Mouse (Mus musculus) heart, embryonic 15.5 days (tissue): ENCODE measurements at regions not wholly inside any gene's neighbourhood (a gene's known extent, or its start where the extent isn't known, plus 50 kb on each side); places are given as distances from the start of the nearest gene placed in this dataset.
A peak's percentile ranks its signal among the peaks of the same experiment; 100 is the strongest.

Experiments
- ATAC-seq: fragments of 200-750 bp; cut with Nextera tagmentation; replicated peaks from 2 replicates; pipeline ENCODE4 v1.8.0; 2017; ENCODE audit warnings: low read depth, moderate TSS enrichment; ENCODE audit not compliant: insufficient number of reproducible peaks, insufficient read depth, low FRiP score
- H3K27ac ChIP-seq: fragments of 300-500 bp; sonication (generic); 2 replicates; pipeline ENCODE4 v1.5.1; 2015; ENCODE audit warnings: mild to moderate bottlenecking, inconsistent platforms
- H3K27me3 ChIP-seq: fragments of 300-500 bp; sonication (generic); 2 replicates; pipeline ENCODE4 v1.6.1; 2015; ENCODE audit warnings: inconsistent platforms
- H3K36me3 ChIP-seq: fragments of 300-500 bp; sonication (generic); 2 replicates; pipeline ENCODE4 v1.6.1; 2015; ENCODE audit warnings: mild to moderate bottlenecking, inconsistent platforms
- H3K4me1 ChIP-seq: fragments of 300-500 bp; sonication (generic); replicated peaks from 2 replicates; pipeline ENCODE4 v1.6.1; 2015; ENCODE audit warnings: inconsistent platforms
- H3K4me2 ChIP-seq: fragments of 300-500 bp; sonication (generic); 2 replicates; pipeline ENCODE4 v1.6.1; 2015; ENCODE audit warnings: inconsistent platforms, mild to moderate bottlenecking, moderate library complexity
- H3K4me3 ChIP-seq: fragments of 300-500 bp; sonication (generic); 2 replicates; pipeline ENCODE4 v1.5.1; 2015; ENCODE audit warnings: mild to moderate bottlenecking, inconsistent platforms
- H3K9ac ChIP-seq: fragments of 300-500 bp; sonication (generic); 2 replicates; pipeline ENCODE4 v1.6.1; 2015; ENCODE audit warnings: mild to moderate bottlenecking, inconsistent platforms
- H3K9me3 ChIP-seq: fragments of 300-500 bp; sonication (generic); replicated peaks from 2 replicates; pipeline ENCODE4 v1.6.1; 2016; ENCODE audit warnings: inconsistent platforms
- WGBS: fragments of 180-500 bp; shearing (Covaris S2); methylation state at CpG from one replicate; pipeline ENCODE4 v1.1.7; 2015; ENCODE audit warnings: mixed read lengths; 5-methylcytosine and 5-hydroxymethylcytosine counted together

DNA sequence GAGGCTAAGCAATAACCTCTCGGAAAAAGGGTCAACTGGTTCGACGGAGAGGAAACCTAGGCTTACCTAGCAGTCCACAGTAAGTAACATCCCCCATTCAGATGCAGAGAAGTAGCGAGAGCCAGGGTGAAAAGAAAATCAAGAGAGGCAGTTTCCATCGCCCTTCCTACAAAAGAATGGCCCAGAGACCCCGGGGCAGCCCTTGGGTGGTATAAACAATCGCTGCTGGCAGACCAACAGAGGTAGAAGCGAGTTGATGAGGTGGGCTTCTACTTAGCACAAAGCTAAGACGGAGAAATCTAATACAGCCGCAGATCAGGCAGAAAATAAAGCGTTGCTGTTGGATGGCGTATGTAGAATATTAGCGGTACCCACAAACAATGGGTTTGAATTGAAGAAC lies 57.8 kb upstream of the Arl15 start:
- Histone ChIP-seq H3K9ac (no peak overlapping the region), H3K9me3 (no peaks in the 10 kb centered on the region), H3K4me3 (no peak overlapping the region), H3K4me1 (no peaks in the 10 kb centered on the region; the same call in 1 of the 2 replicates), H3K27me3 (no peaks in the 10 kb centered on the region), H3K4me2 (no peak overlapping the region), H3K27ac (no peak overlapping the region), H3K36me3 (no peaks in the 10 kb centered on the region)
- no peak for ATAC-seq
- 84% methylated on average over 13 of the region's 13 CpGs for WGBS

DNA sequence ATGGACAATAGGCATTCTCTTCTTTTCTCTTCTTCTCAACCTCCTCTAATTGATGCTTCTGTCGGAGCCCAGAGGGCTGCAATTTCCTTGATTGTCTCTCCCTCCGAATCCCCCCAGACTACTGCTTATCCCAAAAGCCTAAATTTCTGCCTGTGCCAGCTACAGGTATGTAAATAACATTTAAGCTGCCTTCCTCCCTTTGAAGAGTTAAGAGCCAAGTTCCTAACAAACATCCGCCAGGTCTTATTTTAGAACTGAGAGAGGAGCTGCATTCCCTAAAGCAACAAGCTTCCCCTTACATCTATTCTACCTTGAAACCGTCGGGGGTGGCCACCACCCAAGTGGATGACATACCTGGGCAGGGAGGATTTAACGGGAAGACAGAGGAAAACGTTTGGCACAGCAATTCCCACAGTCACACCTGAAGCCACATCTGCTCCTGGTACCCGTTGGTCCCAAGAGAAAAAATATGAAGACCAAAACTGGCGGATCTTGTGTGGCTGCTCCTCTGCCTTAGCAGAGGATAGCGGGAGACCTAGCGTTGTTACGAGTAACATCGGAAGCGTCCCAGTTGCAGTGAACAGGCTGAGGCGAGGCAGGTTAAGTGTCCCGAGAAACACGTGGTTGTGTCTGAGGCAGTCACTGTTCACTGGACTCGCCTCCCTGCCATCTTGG lies 58.6 kb upstream of the Arl15 start:
- no peaks in the 10 kb centered on the region for H3K36me3 ChIP-seq
- no peak for ATAC-seq

DNA sequence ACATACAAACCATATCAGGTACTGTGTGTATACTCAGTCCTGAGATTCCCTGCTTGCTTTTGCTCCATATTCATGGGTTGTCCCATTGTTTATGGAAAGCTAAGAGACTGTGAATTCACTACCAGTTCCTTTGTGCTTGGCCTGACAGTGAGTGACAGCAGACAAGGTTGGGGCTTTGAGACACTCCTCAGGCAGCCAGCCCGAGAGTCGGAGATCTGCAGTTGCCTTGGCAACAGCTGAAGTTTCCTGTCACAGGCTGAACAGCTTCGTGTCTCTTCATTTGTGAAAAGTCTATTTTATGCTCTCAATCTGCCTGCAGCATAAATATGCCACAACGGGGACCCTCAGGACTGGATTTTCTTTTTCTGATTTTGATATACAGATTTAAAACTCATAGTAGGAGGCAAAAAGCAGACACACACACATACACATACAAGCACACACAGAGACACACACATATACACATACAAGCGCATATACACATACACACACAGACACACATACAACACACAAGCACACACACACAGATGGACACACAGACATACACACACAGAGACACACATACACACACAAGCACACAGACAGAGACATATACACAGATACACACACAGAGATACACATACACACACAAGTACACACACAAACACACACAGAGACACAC lies 60.0 kb upstream of the Arl15 start:
- Histone ChIP-seq H3K36me3 (no peaks in the 10 kb centered on the region), H3K9me3 (no peaks in the 10 kb centered on the region), H3K4me2 (no peak overlapping the region), H3K27ac (peak overlapping the region; percentile 15), H3K27me3 (no peaks in the 10 kb centered on the region), H3K9ac (no peak overlapping the region), H3K4me1 (no peaks in the 10 kb centered on the region; the same call in 1 of the 2 replicates), H3K4me3 (no peak overlapping the region)
- WGBS = 32% methylated on average over 5 of the region's 5 CpGs
- no peak for ATAC-seq

More for the DNA sequence above, 58.6 kb upstream of the Arl15 start:
- Histone ChIP-seq H3K4me3 (no peak overlapping the region), H3K9me3 (no peaks in the 10 kb centered on the region), H3K27ac (no peak overlapping the region), H3K27me3 (no peaks in the 10 kb centered on the region), H3K9ac (no peak overlapping the region), H3K4me1 (no peaks in the 10 kb centered on the region; the same call in 1 of the 2 replicates), H3K4me2 (no peak overlapping the region)
- 59% methylated on average over 18 of the region's 18 CpGs for WGBS

DNA sequence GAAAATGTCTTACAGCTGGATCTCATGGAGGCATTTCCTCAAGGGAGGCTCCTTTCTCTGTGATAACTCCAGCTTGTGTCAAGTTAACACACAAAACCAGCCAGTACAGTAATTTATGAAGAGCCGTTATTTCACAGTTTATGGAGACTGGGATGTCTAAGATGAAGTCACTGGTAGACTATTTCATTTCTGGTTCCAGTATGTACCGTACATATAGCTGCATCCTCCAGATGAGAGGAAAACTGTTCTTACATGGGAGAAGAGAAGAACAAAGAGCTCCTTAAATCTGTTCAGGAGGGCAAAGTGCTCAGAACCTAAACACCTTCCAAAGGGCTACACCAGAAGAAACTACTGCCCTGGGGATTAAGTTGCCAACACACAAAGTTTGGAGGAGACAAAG lies 60.6 kb upstream of the Arl15 start:
- H3K4me3 ChIP-seq = no peak overlapping the region
- no peaks in the 10 kb centered on the region for H3K9me3 ChIP-seq
- ATAC-seq = no peak
- H3K36me3 ChIP-seq = no peaks in the 10 kb centered on the region
- H3K27ac ChIP-seq = peak overlapping the region; percentile 15
- no peaks in the 10 kb centered on the region; the same call in 1 of the 2 replicates for H3K4me1 ChIP-seq
- H3K4me2 ChIP-seq = no peak overlapping the region
- WGBS = 59% methylated on average over 2 of the region's 2 CpGs
- no peak overlapping the region for H3K9ac ChIP-seq
- no peaks in the 10 kb centered on the region for H3K27me3 ChIP-seq

DNA sequence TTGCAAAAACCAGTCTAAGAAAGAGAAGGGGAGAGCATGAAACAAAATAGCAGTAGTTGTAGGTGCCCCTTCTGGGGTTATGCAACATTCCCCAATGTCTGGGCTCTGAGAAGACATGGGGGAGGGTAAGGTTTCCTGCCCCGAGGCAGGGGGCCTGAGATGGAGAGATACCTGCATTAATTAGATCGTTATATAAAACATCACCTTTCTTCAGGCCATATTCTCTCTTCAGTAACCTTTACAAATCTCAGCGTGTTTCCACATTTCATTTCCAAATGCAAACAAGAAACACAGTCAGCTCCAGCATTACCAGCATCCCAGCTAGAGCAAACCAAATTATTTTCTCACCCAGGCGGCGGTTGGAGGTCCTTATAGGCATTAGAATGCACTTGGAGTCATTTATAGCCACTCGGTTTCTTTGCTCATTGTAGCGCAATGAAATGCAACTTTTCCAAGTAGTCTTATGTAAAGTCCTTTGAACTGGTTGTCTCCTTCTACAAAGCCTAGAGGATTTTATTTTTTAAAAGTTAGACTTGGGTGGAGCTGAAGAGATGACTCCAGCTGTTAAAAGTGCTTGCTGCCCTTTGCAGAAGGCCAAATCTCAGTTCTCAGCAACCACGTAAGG lies 63.4 kb upstream of the Arl15 start:
- Histone ChIP-seq H3K4me3 (no peak overlapping the region), H3K4me2 (no peak overlapping the region), H3K27me3 (no peaks in the 10 kb centered on the region), H3K9ac (no peak overlapping the region), H3K4me1 (no peaks in the 10 kb centered on the region; the same call in 1 of the 2 replicates), H3K27ac (0 out of 2 replicates have a peak overlapping the region, but pooled peaks have one; percentile 4), H3K9me3 (no peaks in the 10 kb centered on the region), H3K36me3 (no peaks in the 10 kb centered on the region)
- ATAC-seq = no peak
- WGBS = 47% methylated on average over 8 of the region's 8 CpGs

DNA sequence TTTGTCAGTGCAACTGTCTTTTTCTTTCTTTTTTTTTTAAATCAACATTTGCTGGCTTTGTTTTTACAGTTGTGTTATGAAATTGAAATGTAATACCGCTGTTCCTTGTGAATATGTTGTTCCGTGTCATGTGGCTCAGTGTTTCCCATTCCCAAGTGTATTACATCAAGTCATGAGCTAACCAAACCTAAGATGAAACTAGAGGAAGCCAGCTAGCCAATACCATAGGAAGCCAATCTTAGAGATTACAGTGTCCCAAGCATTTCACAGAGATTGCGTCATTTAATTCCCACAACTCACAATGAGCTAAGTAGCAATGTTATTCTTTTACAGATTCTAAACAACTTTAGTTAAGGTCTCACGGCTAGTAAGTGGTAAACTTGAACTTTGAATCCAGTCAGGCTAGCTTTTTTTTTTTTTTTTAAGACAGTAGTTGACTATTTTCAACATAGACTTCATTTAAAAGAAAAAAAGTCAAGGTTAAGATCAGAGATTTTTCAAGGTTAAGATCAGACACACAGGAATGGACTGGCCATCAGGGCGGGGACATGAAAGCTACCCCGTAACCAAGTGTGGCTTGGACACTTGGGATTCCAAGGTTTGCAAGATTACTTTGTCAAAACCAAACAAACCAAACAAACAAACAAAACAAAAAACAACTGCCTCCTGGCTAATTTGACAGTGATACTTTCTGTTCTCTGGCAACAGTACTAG lies 64.1 kb upstream of the Arl15 start:
- no peak overlapping the region for H3K4me3 ChIP-seq
- no peak for ATAC-seq
- no peak overlapping the region for H3K4me2 ChIP-seq
- 68% methylated on average over 6 of the region's 6 CpGs for WGBS
- H3K36me3 ChIP-seq = no peaks in the 10 kb centered on the region
- H3K27ac ChIP-seq = 0 out of 2 replicates have a peak overlapping the region, but pooled peaks have one; percentile 4
- H3K27me3 ChIP-seq = no peaks in the 10 kb centered on the region
- no peak overlapping the region for H3K9ac ChIP-seq
- no peaks in the 10 kb centered on the region for H3K9me3 ChIP-seq
- H3K4me1 ChIP-seq = no peaks in the 10 kb centered on the region; the same call in 1 of the 2 replicates

DNA sequence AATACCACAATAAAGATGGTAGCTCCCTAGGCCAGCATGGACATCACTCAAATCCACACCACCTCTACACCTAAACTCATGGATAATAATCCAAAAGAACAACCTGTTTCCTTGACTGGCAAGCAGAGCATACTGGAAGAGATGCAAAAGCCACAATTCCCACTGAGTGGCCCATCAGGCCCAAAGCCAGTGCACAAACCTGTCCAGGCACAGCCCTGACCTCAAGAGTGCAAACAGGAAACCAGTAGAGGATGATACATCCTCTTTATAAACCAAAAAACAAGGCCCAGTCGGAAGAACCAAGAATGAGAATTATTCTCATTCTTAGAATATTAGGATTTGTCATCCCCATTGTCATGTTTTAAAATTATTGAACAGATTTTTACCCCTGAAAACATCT lies 64.7 kb upstream of the Arl15 start:
- H3K36me3 ChIP-seq = no peaks in the 10 kb centered on the region
- H3K9ac ChIP-seq = no peak overlapping the region
- ATAC-seq = no peak
- 68% methylated on average over 1 of the region's 1 CpGs for WGBS
- no peaks in the 10 kb centered on the region for H3K27me3 ChIP-seq
- no peaks in the 10 kb centered on the region; the same call in 1 of the 2 replicates for H3K4me1 ChIP-seq
- H3K4me3 ChIP-seq = no peak overlapping the region
- H3K9me3 ChIP-seq = no peaks in the 10 kb centered on the region
- H3K27ac ChIP-seq = no peak overlapping the region
- no peak overlapping the region for H3K4me2 ChIP-seq

DNA sequence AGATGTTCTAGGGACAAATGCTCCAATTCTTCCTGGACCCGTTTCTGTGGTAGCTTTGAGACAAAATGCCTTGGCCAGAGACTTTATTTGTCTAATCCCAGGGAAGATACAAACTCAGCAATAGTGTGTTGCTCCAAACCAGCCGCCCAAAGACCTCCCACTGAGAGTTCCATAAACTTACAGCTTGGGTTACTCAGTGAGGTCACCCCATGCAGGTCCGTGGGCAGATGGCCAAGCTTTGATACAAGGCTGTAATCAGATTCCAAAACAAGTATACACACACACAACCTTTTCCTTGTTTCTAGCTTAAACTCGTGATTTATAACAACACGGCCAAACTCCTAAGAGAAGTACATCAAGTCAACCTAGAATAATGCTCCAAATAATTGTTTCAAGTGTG lies 64.6 kb upstream of the Hspb3 start:
- H3K9me3 ChIP-seq = no peaks in the 10 kb centered on the region
- no peak overlapping the region for H3K4me2 ChIP-seq
- no peaks in the 10 kb centered on the region for H3K36me3 ChIP-seq
- no peak overlapping the region for H3K27ac ChIP-seq
- no peaks in the 10 kb centered on the region for H3K27me3 ChIP-seq
- H3K4me3 ChIP-seq = no peak overlapping the region
- H3K4me1 ChIP-seq = no peaks in the 10 kb centered on the region
- ATAC-seq = no peak
- 59% methylated on average over 5 of the region's 5 CpGs for WGBS
- no peak overlapping the region for H3K9ac ChIP-seq

DNA sequence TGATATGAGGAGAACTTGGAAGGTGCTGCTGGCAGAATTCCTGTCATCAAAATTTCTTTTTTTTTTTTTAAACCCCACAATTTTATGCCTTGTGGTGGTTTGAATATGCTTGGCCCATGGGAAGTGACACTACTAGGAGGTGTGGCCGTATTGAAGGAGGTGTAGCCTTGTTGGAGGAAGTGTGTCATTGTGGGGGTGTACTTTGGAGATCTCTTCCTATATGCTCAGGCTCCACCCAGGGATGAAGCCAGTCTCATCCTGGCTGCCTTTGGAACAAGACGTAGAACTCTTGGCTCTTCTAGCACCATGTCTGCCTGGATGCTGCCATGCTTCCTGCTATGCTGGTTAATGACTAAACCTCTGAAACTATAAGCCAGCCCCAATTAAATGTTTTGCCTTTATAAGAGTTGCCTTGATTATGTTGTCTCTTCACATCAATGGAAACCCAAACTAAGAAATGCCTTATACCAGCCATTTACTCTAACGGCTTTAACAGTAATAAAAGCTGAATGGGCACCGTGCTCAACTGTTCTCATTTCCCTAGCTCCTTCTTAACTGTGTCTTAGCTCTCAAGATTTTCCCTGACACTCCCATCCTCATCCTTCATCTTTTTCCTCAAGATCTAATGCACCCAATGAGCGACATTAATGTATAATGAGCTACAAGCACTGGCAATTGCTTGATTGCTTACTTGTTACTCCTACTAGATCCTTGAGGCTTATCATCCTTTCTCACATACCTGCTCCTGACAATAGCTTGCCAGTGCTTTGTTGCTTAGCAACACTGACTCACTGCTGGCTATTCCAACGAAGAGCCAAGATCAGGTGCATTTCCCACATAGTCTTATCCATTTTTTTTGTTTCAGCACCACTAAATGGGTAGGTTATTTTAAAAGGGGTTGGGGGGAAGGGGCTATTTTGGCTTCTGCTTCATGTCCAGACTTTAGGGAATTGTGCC lies 61.7 kb upstream of the Hspb3 start:
- no peak for ATAC-seq
- H3K27ac ChIP-seq = no peak overlapping the region

DNA sequence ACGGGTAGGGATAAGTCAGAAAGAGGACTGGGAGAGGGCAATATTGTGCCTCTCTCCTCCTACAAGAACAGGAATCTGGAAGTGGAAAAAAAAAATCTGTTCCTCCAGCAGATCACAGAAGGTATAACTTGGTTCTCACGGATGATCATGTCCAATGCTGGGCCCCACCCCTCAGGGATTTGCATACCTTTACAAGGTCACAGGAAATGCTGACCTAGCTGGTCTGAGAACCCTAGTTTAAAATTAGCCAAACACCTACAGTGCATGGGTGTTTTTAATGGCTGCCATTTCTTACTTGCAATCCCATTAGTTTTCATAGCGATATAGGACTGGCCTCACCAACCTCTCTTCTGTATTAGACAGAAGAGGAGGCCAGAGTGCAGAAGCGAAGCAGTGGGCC lies 51.8 kb upstream of the Hspb3 start:
- Histone ChIP-seq H3K36me3 (no peaks in the 10 kb centered on the region), H3K27ac (no peak overlapping the region), H3K9me3 (no peaks in the 10 kb centered on the region), H3K27me3 (no peaks in the 10 kb centered on the region), H3K9ac (no peak overlapping the region), H3K4me2 (no peak overlapping the region), H3K4me1 (no peaks in the 10 kb centered on the region), H3K4me3 (no peak overlapping the region)
- no peak for ATAC-seq
- 74% methylated on average over 4 of the region's 4 CpGs for WGBS

More for the DNA sequence above, 61.7 kb upstream of the Hspb3 start:
- no peaks in the 10 kb centered on the region for H3K9me3 ChIP-seq
- H3K4me1 ChIP-seq = no peaks in the 10 kb centered on the region
- H3K4me3 ChIP-seq = no peak overlapping the region
- WGBS = 71% methylated on average over 6 of the region's 6 CpGs
- H3K27me3 ChIP-seq = no peaks in the 10 kb centered on the region
- H3K9ac ChIP-seq = no peak overlapping the region
- H3K4me2 ChIP-seq = no peak overlapping the region
- H3K36me3 ChIP-seq = no peaks in the 10 kb centered on the region
